Mouse (Mus musculus) ovary, postnatal 10 days (tissue): ENCODE data around the gene Panx3.

ENCODE experiments used
- DNase-seq: peaks from one replicate; pipeline ENCODE4 v3.0.0; 2022; ENCODE audit warnings: low spot score

Gene Panx3

GRCm38 (mm10) chr9:37632305-37632704 lies 36.7 kb downstream of the Panx3 start:
- DNase-seq: no peak

GRCm38 (mm10) chr9:37629941-37630340 lies 39.1 kb downstream of the Panx3 start:
- no peak for DNase-seq

GRCm38 (mm10) chr9:37628581-37628980 lies 40.5 kb downstream of the Panx3 start:
- DNase-seq: no peak

- DNase-seq: no peak
Observed at GRCm38 (mm10) chr9:37627263-37627662, 41.8 kb downstream of the Panx3 start.

GRCm38 (mm10) chr9:37626103-37626567 lies 42.9 kb downstream of the Panx3 start:
- DNase-seq: no peak

GRCm38 (mm10) chr9:37625641-37626040 lies 43.4 kb downstream of the Panx3 start:
- no peak for DNase-seq

GRCm38 (mm10) chr9:37625129-37625528 lies 43.9 kb downstream of the Panx3 start:
- no peak for DNase-seq

GRCm38 (mm10) chr9:37624502-37624901 lies 44.5 kb downstream of the Panx3 start:
- no peak for DNase-seq

GRCm38 (mm10) chr9:37623981-37624380 lies 45.1 kb downstream of the Panx3 start:
- no peak for DNase-seq

GRCm38 (mm10) chr9:37621290-37621689 lies 47.7 kb downstream of the Panx3 start:
- DNase-seq: no peak

GRCm38 (mm10) chr9:37616770-37617169 lies 52.3 kb downstream of the Panx3 start:
- no peak for DNase-seq

- no peak for DNase-seq
Observed at GRCm38 (mm10) chr9:37615220-37615619, 53.8 kb downstream of the Panx3 start.

- DNase-seq: no peak
Observed at GRCm38 (mm10) chr9:37614316-37614715, 54.7 kb downstream of the Panx3 start.

- DNase-seq: no peak
Observed at GRCm38 (mm10) chr9:37613911-37614280, 55.1 kb downstream of the Panx3 start.

GRCm38 (mm10) chr9:37613182-37613910 lies 55.7 kb downstream of the Panx3 start, which contains the start of gene Spa17:
Gene Spa17, minus strand, starts transcription at chr9:37613722.
- peak; percentile 75 for DNase-seq
